ENCODE assay signal across 8 mouse cellular contexts in genomic region chr1:74808078-74808477, GRCm38 (mm10). TPM values are rescaled to one million over a fixed set of nuclear protein-coding genes. Genes with fewer than 3 reads are reported as not detected.
A peak's percentile ranks its signal among the peaks of the same experiment; 100 is the strongest.
DNase-seq lines count a peak whose midpoint lies in the region; ATAC-seq lines count a peak whose summit lies in the region.

No protein-coding gene starts in this region.

- peak overlapping the region; percentile 62 for H3K4me2 ChIP-seq in forebrain, embryonic 13.5 days
- peak overlapping the region; percentile 69 for H3K4me2 ChIP-seq in neural tube, embryonic 15.5 days

- intact Hi-C loops in heart, postnatal 10 days (cut with DNase I): loop anchor here (1.0 kb wide), 2 partner anchors 20 to 45 kb away; no protein-coding TSS in a partner anchor

- H3K9me3 ChIP-seq in forebrain, embryonic 13.5 days (replicated peaks): no peaks in the 10 kb centered on the region
- H3K9me3 ChIP-seq in neural tube, embryonic 15.5 days (replicated peaks): no peaks in the 10 kb centered on the region

- peaks cover 87% of the 10 kb centered on the region for H3K27me3 ChIP-seq in forebrain, embryonic 13.5 days
- peaks cover 35% of the 10 kb centered on the region for H3K27me3 ChIP-seq in neural tube, embryonic 15.5 days (replicated peaks)

- no peak overlapping the region for H3K4me3 ChIP-seq in forebrain, embryonic 13.5 days
- H3K4me3 ChIP-seq in neural tube, embryonic 15.5 days (replicated peaks): peak overlapping the region; percentile 36

- no peaks in the 10 kb centered on the region for H3K36me3 ChIP-seq in forebrain, embryonic 13.5 days (ENCODE audit: poor library complexity, severe bottlenecking)
- no peaks in the 10 kb centered on the region for H3K36me3 ChIP-seq in neural tube, embryonic 15.5 days

- H3K27ac ChIP-seq in forebrain, embryonic 13.5 days: no peak overlapping the region
- H3K27ac ChIP-seq in neural tube, embryonic 15.5 days (replicated peaks): peak overlapping the region; percentile 60

- no peak overlapping the region for H3K9ac ChIP-seq in forebrain, embryonic 13.5 days
- H3K9ac ChIP-seq in neural tube, embryonic 15.5 days (replicated peaks): peak overlapping the region; percentile 38; the same call in 1 of the 2 replicates

- DNase-seq in CD8-positive naive resting alpha-beta T cell, adult 2 months (ENCODE audit: low read depth in 2 of 2, low spot score in 2 of 2): peak; percentile 87 to 91
- DNase-seq in c-Kit-positive CD71-positive TER-119-negative erythroid progenitor cells, embryonic 14.5 days (ENCODE audit: low read depth): peak; percentile 69
- peak; percentile 93 to 97 for DNase-seq in heart, postnatal 10 days
- DNase-seq in kidney, postnatal 4 days: peak; percentile 96 to 97
- DNase-seq in lung, adult 18-20 months: peak; percentile 86
- DNase-seq in testis, postnatal 10 days (ENCODE audit: low spot score): peak; percentile 96

- WGBS in forebrain, embryonic 13.5 days: under 1% methylated on average over 16 of the region's 16 CpGs
- under 1% methylated on average over 16 of the region's 16 CpGs for WGBS in neural tube, embryonic 15.5 days

- ATAC-seq in forebrain, embryonic 13.5 days: peak; percentile 63
- ATAC-seq in neural tube, embryonic 15.5 days (ENCODE audit: low FRiP score): peak; percentile 72

- H3K4me1 ChIP-seq in forebrain, embryonic 13.5 days: peaks cover 42% of the 10 kb centered on the region
- H3K4me1 ChIP-seq in neural tube, embryonic 15.5 days: peaks cover 45% of the 10 kb centered on the region

RNA-seq across cellular contexts. Expression of gene Wnt10a, which starts 16.8 kb away (rescaled TPM):
- 0.29 and 0.63 TPM in 2 replicates for polyA plus RNA-seq in forebrain, embryonic 13.5 days (2015; fragmentation: Nextera tagmentation; extraction: Ambion mirVana)
- not detected for total RNA-seq in heart, postnatal 10 days (2021)
- 0.09 and 0.20 TPM in 2 replicates for polyA plus RNA-seq in neural tube, embryonic 15.5 days (2015; fragmentation: Nextera tagmentation; extraction: Ambion mirVana)

RNA-seq across cellular contexts. Expression of gene Wnt6, which starts 36.4 kb away (rescaled TPM):
- polyA plus RNA-seq in forebrain, embryonic 13.5 days (2015; fragmentation: Nextera tagmentation; extraction: Ambion mirVana): 0.73 and 0.92 TPM in 2 replicates
- under 1 TPM; 0.17 to 0.60 TPM for total RNA-seq in heart, postnatal 10 days (2021)
- polyA plus RNA-seq in neural tube, embryonic 15.5 days (2015; fragmentation: Nextera tagmentation; extraction: Ambion mirVana): 5.7 and 6.4 TPM in 2 replicates

RNA-seq across cellular contexts. Expression of gene Cdk5r2, which starts 46.7 kb away (rescaled TPM):
- 0.76 and 1.3 TPM in 2 replicates for polyA plus RNA-seq in forebrain, embryonic 13.5 days (2015; fragmentation: Nextera tagmentation; extraction: Ambion mirVana)
- under 1 TPM in 1 of 2 experiments, not detected in 1; 0.12 TPM for total RNA-seq in heart, postnatal 10 days (2021)
- polyA plus RNA-seq in neural tube, embryonic 15.5 days (2015; fragmentation: Nextera tagmentation; extraction: Ambion mirVana): 10.0 and 11.6 TPM in 2 replicates

RNA-seq across cellular contexts. Expression of gene Prkag3, which starts 59.1 kb away (rescaled TPM):
- not detected in 2 replicates for polyA plus RNA-seq in forebrain, embryonic 13.5 days (2015; fragmentation: Nextera tagmentation; extraction: Ambion mirVana)
- 1 to 10 TPM; 1.7 to 2.1 TPM for total RNA-seq in heart, postnatal 10 days (2021)
- 0.17 and 0.40 TPM in 2 replicates for polyA plus RNA-seq in neural tube, embryonic 15.5 days (2015; fragmentation: Nextera tagmentation; extraction: Ambion mirVana)
